Mouse (Mus musculus) ES-Bruce4 (cell line): ENCODE data around the gene Prelp.

Experiments
- CTCF ChIP-seq: IDR thresholded peaks from one replicate; pipeline ENCODE4 v1.8.1; 2011; ENCODE audit warnings: low read depth, low read length
- POLR2A ChIP-seq: IDR thresholded peaks from one replicate; pipeline ENCODE4 v1.8.1; 2011; ENCODE audit warnings: low read length; ENCODE audit not compliant: insufficient read depth

GRCm38 (mm10) chr1:133911008-133911407 is 10.2 kb downstream of the Prelp start:
- TF ChIP-seq CTCF (no peak), POLR2A (no peak)
